In genomic region chr6:52208868-52209684, GRCm38 (mm10) we compare ENCODE assay signal across 8 mouse cellular contexts. TPM values are rescaled to one million over a fixed set of nuclear protein-coding genes. Genes with fewer than 3 reads are reported as not detected.
A peak's percentile ranks its signal among the peaks of the same experiment; 100 is the strongest.
DNase-seq lines count a peak whose midpoint lies in the region; ATAC-seq lines count a peak whose summit lies in the region.

No protein-coding gene starts in this region.

- peaks cover 36% of the 10 kb centered on the region for H3K4me1 ChIP-seq in megakaryocyte, embryonic 14.5 days
- H3K4me1 ChIP-seq in limb, embryonic 11.5 days (ENCODE audit: control insufficient read depth, insufficient read depth, low read length): peaks cover 62% of the 10 kb centered on the region
- H3K4me1 ChIP-seq in stomach, embryonic 14.5 days (ENCODE audit: control insufficient read depth, insufficient read depth, low read length): peaks cover 3% of the 10 kb centered on the region; the same call in 1 of the 2 replicates

- peak overlapping the region; percentile 10 for H3K4me3 ChIP-seq in megakaryocyte, embryonic 14.5 days (replicated peaks)
- peak overlapping the region; percentile 70 for H3K4me3 ChIP-seq in limb, embryonic 11.5 days (ENCODE audit: low read depth, low read length)
- peak overlapping the region; percentile 47 for H3K4me3 ChIP-seq in stomach, embryonic 14.5 days (ENCODE audit: low read depth, low read length)

- peak overlapping the region; percentile 70 for H3K27ac ChIP-seq in limb, embryonic 11.5 days (replicated peaks; ENCODE audit: low read depth, low read length)
- peak overlapping the region; percentile 71; the same call in 1 of the 2 replicates for H3K27ac ChIP-seq in stomach, embryonic 14.5 days (ENCODE audit: low read length)

- peak; percentile 6 for DNase-seq in heart, postnatal 4 days
- peak; percentile 54 for DNase-seq in limb, embryonic 11.5 days (ENCODE audit: low spot score)
- no peak for DNase-seq in T-cell, adult 2 months (ENCODE audit: low spot score)
- no peak for DNase-seq in ovary, adult 18-20 months (ENCODE audit: low spot score)
- DNase-seq in left cerebral cortex, adult 9 months (ENCODE audit: low spot score in 2 of 2): no peak

- H3K27me3 ChIP-seq in megakaryocyte, embryonic 14.5 days (replicated peaks): peaks cover 78% of the 10 kb centered on the region
- no peaks in the 10 kb centered on the region for H3K27me3 ChIP-seq in limb, embryonic 11.5 days (ENCODE audit: control insufficient read depth, insufficient read depth, low read length)
- H3K27me3 ChIP-seq in stomach, embryonic 14.5 days (ENCODE audit: control insufficient read depth, insufficient read depth, low read length): peaks cover 20% of the 10 kb centered on the region

- H3K9ac ChIP-seq in limb, embryonic 11.5 days (ENCODE audit: low read length): peak overlapping the region; percentile 74
- peak overlapping the region; percentile 18 for H3K9ac ChIP-seq in stomach, embryonic 14.5 days (replicated peaks; ENCODE audit: low read depth, low read length)

- ATAC-seq in megakaryocyte, adult 5-6 weeks (ENCODE audit: poor library complexity, severe bottlenecking): no peak
- ATAC-seq in limb, embryonic 11.5 days (ENCODE audit: insufficient number of reproducible peaks, low FRiP score, low TSS enrichment, low read depth): no peak
- ATAC-seq in stomach, embryonic 14.5 days (ENCODE audit: insufficient number of reproducible peaks, insufficient read depth, low FRiP score, low read depth): no peak

- H3K36me3 ChIP-seq in megakaryocyte, embryonic 14.5 days (replicated peaks; ENCODE audit: low read length): peaks cover 25% of the 10 kb centered on the region
- H3K36me3 ChIP-seq in limb, embryonic 11.5 days (ENCODE audit: control insufficient read depth, insufficient read depth, low read length): peaks cover 2% of the 10 kb centered on the region; the same call in 1 of the 2 replicates
- H3K36me3 ChIP-seq in stomach, embryonic 14.5 days (ENCODE audit: control insufficient read depth, insufficient read depth, low read length): no peaks in the 10 kb centered on the region

- 3% methylated on average over 16 of the region's 18 CpGs for WGBS in limb, embryonic 11.5 days
- 13% methylated on average over 18 of the region's 18 CpGs for WGBS in stomach, embryonic 14.5 days

- H3K4me2 ChIP-seq in limb, embryonic 11.5 days (ENCODE audit: low read depth, severe bottlenecking): peak overlapping the region; percentile 95
- peak overlapping the region; percentile 78 for H3K4me2 ChIP-seq in stomach, embryonic 14.5 days (replicated peaks; ENCODE audit: low read depth, low read length)

- peaks cover 37% of the 10 kb centered on the region for H3K9me3 ChIP-seq in megakaryocyte, embryonic 14.5 days
- H3K9me3 ChIP-seq in limb, embryonic 11.5 days (ENCODE audit: control insufficient read depth, low read length): no peaks in the 10 kb centered on the region
- no peaks in the 10 kb centered on the region for H3K9me3 ChIP-seq in stomach, embryonic 14.5 days (ENCODE audit: control insufficient read depth, low read depth, low read length)

RNA-seq across cellular contexts. Expression of gene Hoxa6, which starts 0.6 kb away (rescaled TPM):
- polyA plus RNA-seq in megakaryocyte, embryonic 14.5 days (2012; ENCODE audit: insufficient read depth, low replicate concordance): not detected in 2 replicates
- not detected in 2 replicates for total RNA-seq in megakaryocyte, adult 5-6 weeks (2015)
- not detected in 2 replicates for total RNA-seq in megakaryocyte, adult 5-6 weeks (2017)
- not detected for total RNA-seq in heart, postnatal 4 days (2021)
- polyA plus RNA-seq in limb, embryonic 11.5 days (2014; fragmentation: Nextera tagmentation; extraction: Ambion mirVana): 3.5 and 4.6 TPM in 2 replicates
- polyA plus RNA-seq in stomach, embryonic 14.5 days (2014; fragmentation: Nextera tagmentation; extraction: Ambion mirVana): 3.4 TPM in 2 replicates

RNA-seq across cellular contexts. Expression of gene Hoxa3, which starts 4.1 kb away (rescaled TPM):
- polyA plus RNA-seq in megakaryocyte, embryonic 14.5 days (2012; ENCODE audit: insufficient read depth, low replicate concordance): 0.21 TPM in 1 of 2 replicates, not detected in the other
- 0.93 TPM in 1 of 2 replicates, not detected in the other for total RNA-seq in megakaryocyte, adult 5-6 weeks (2015)
- total RNA-seq in megakaryocyte, adult 5-6 weeks (2017): not detected in 2 replicates
- 1 to 10 TPM; 1.4 TPM for total RNA-seq in heart, postnatal 4 days (2021)
- polyA plus RNA-seq in limb, embryonic 11.5 days (2014; fragmentation: Nextera tagmentation; extraction: Ambion mirVana): 5.6 and 6.2 TPM in 2 replicates
- polyA plus RNA-seq in stomach, embryonic 14.5 days (2014; fragmentation: Nextera tagmentation; extraction: Ambion mirVana): 15.5 and 16.0 TPM in 2 replicates

RNA-seq across cellular contexts. Expression of gene Gm28308, which starts 4.1 kb away (rescaled TPM):
- polyA plus RNA-seq in megakaryocyte, embryonic 14.5 days (2012; ENCODE audit: insufficient read depth, low replicate concordance): not detected in 2 replicates
- not detected in 2 replicates for total RNA-seq in megakaryocyte, adult 5-6 weeks (2015)
- total RNA-seq in megakaryocyte, adult 5-6 weeks (2017): not detected in 2 replicates
- total RNA-seq in heart, postnatal 4 days (2021): not detected
- 1.1 and 1.3 TPM in 2 replicates for polyA plus RNA-seq in limb, embryonic 11.5 days (2014; fragmentation: Nextera tagmentation; extraction: Ambion mirVana)
- polyA plus RNA-seq in stomach, embryonic 14.5 days (2014; fragmentation: Nextera tagmentation; extraction: Ambion mirVana): not detected in 2 replicates

RNA-seq across cellular contexts. Expression of gene Hoxa5, which starts 4.7 kb away (rescaled TPM):
- 0.46 TPM in 1 of 2 replicates, not detected in the other for polyA plus RNA-seq in megakaryocyte, embryonic 14.5 days (2012; ENCODE audit: insufficient read depth, low replicate concordance)
- total RNA-seq in megakaryocyte, adult 5-6 weeks (2015): 0.09 and 0.13 TPM in 2 replicates
- 0.18 TPM in 1 of 2 replicates, not detected in the other for total RNA-seq in megakaryocyte, adult 5-6 weeks (2017)
- 1 to 10 TPM; 1.3 to 1.5 TPM for total RNA-seq in heart, postnatal 4 days (2021)
- 11.0 and 11.3 TPM in 2 replicates for polyA plus RNA-seq in limb, embryonic 11.5 days (2014; fragmentation: Nextera tagmentation; extraction: Ambion mirVana)
- polyA plus RNA-seq in stomach, embryonic 14.5 days (2014; fragmentation: Nextera tagmentation; extraction: Ambion mirVana): 24.4 and 27.1 TPM in 2 replicates

RNA-seq across cellular contexts. Expression of gene Hoxa7, which starts 12.6 kb away (rescaled TPM):
- polyA plus RNA-seq in megakaryocyte, embryonic 14.5 days (2012; ENCODE audit: insufficient read depth, low replicate concordance): 2.8 and 3.2 TPM in 2 replicates
- 1.2 and 1.8 TPM in 2 replicates for total RNA-seq in megakaryocyte, adult 5-6 weeks (2015)
- total RNA-seq in megakaryocyte, adult 5-6 weeks (2017): 0.53 and 0.73 TPM in 2 replicates
- under 1 TPM in 1 of 2 experiments, not detected in 1; 0.20 TPM for total RNA-seq in heart, postnatal 4 days (2021)
- polyA plus RNA-seq in limb, embryonic 11.5 days (2014; fragmentation: Nextera tagmentation; extraction: Ambion mirVana): 14.7 and 16.2 TPM in 2 replicates
- polyA plus RNA-seq in stomach, embryonic 14.5 days (2014; fragmentation: Nextera tagmentation; extraction: Ambion mirVana): 13.7 and 13.9 TPM in 2 replicates

Comparison
In these comparisons a context has a peak if more than half of its experiments do, and no peak if none do; other contexts are left out.
1. H3K4me3 ChIP-seq: peak in every context shown above with its lines; median percentile 70 in limb, embryonic 11.5 days; 47 in stomach, embryonic 14.5 days; 10 in megakaryocyte, embryonic 14.5 days.
2. DNase-seq: peak in heart, postnatal 4 days (single experiment) and limb, embryonic 11.5 days (single experiment); none in T-cell, adult 2 months (single experiment), ovary, adult 18-20 months (single experiment) and left cerebral cortex, adult 9 months (0 of 2).